12 mouse cellular contexts compared by ENCODE assay signal in genomic region chr6:146616670-146617069, GRCm38 (mm10).
"Had no signal": no experiment of that assay in that cellular context is flagged by ENCODE, and none has a peak within 500 bp of the region (broad histone marks: within the 10 kb centered on the region; RNA-seq: fewer than 3 reads in every experiment).

No protein-coding gene starts in this region.

- H3K9me3 ChIP-seq: liver, embryonic 15.5 days had no signal

- H3K4me2 ChIP-seq: liver, embryonic 15.5 days; midbrain, embryonic 11.5 days had no signal

- H3K4me3 ChIP-seq: left cerebral cortex, adult 2 months; liver, embryonic 15.5 days had no signal

- DNase-seq: kidney, postnatal 36 days; layer of hippocampus, postnatal 36 days; lung, adult 2 months; lung, postnatal 14 days; lung, postnatal 4 days; midbrain, embryonic 14.5 days; thymus, adult 18-20 months; thymus, postnatal 36 days had no signal

- H3K9ac ChIP-seq: liver, embryonic 15.5 days had no signal

- H3K27me3 ChIP-seq: liver, embryonic 15.5 days had no signal

- H3K27ac ChIP-seq: kidney, postnatal 0 days; left cerebral cortex, adult 2 months had no signal
